Mouse (Mus musculus) cerebellum, postnatal 10 days (tissue): ENCODE data around the gene Mypn.
A peak's percentile ranks its signal among the peaks of the same experiment; 100 is the strongest.

Source experiments
- DNase-seq, 2 experiments: peaks; one replicate each; pipeline ENCODE4 v3.0.0; 2021; ENCODE audit warnings: mixed read lengths in 2 of 2

The Mypn gene

DNA sequence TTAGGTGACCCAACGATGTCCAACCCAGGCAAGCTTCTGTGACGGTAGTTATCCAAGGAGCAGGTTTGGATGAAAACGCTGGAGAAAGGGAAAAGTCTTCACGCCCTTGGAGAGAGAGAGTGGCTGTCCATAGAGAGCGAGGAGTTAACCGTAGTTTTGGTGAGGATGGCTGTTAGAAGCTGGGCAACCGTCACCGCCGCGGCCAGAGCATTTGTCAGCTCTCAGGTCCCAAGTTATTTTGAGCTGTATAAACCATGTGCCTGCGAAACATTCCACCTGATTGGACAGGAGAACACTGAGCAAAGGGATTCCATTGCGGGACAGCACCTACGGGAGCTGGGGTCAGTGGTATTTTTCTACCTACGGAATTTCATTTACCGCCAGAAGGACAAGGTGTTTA lies at the start of gene Mypn:
TSS of gene Mypn (minus strand) at position 225 of the 400 bp plus-strand sequence.
- no peak for DNase-seq

DNA sequence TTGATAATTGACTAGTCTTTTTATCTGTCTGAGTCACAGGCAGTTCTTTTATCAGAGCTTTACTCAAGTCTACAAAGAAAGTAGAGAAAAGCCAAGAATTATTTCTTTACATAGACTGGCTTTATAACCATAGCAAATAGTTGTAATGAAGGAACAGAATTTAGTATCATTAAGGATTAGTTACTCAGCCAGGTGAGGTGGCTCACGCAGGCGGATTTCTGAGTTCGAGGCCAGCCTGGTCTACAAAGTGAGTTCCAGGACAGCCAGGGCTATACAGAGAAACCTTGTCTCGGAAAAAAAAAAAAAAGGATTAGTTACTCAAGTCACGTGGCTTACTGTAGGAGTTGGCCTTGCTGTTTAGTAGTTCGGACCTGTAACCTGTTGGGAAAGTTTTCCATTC lies 44.7 kb upstream of the Mypn start:
- no peak for DNase-seq

DNA sequence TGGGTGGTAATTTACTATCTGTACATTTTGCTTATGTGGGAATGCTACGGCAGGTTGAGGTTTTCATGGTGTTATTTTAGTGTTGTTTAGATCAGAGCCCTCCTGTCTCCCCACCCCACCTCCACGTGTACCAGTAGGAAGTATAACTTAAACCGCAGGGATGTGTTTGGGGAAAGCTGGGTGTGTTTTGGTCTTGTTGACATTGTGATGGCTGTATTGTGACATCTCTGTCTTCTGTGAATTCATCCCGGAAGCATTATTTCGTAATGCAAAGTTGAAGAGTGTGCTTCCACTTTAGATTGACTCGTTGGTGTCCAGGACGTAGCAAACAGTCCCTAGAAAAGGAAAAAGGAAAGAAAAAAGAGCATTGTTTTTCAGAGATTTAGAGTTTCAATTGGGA lies 43.7 kb upstream of the Mypn start:
- DNase-seq, result no peak

DNA sequence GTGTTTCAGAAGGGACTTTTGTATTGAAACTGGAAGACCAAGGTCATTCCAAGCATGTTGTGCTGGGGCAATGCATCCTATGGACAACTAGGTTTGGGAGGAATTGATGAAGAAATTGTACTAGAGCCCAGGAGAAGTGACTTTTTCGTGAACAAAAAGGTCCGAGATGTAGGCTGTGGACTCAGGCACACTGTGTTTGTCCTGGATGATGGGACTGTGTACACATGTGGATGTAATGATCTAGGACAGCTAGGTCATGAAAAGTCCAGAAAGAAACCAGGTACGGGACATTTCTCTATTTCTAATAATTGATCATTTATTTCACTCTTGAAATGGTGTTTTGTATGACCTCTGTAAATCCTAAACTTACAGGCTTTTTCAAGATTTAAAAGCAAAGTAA lies 42.1 kb upstream of the Mypn start:
- DNase-seq, result no peak

DNA sequence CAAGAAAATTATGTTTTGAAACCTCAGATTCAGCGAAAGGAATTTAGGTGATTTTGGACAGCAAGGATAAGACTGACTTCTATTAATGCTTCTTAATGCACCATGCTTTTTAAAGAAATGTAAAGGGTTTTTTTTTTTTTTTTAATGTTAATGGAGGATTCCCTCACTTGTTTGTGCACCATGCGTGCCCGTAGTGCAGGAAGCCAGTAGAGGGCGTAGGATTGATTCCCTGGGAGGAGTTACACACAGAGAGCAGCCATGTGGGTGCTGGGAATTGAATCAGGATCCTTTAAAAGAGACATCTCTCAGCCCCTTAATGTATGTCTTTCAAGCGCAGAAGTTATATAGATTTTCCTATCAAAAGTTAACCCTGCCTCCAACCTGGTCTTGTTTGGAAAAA lies 41.0 kb upstream of the Mypn start:
- peak; percentile 33 to 44 for DNase-seq

DNA sequence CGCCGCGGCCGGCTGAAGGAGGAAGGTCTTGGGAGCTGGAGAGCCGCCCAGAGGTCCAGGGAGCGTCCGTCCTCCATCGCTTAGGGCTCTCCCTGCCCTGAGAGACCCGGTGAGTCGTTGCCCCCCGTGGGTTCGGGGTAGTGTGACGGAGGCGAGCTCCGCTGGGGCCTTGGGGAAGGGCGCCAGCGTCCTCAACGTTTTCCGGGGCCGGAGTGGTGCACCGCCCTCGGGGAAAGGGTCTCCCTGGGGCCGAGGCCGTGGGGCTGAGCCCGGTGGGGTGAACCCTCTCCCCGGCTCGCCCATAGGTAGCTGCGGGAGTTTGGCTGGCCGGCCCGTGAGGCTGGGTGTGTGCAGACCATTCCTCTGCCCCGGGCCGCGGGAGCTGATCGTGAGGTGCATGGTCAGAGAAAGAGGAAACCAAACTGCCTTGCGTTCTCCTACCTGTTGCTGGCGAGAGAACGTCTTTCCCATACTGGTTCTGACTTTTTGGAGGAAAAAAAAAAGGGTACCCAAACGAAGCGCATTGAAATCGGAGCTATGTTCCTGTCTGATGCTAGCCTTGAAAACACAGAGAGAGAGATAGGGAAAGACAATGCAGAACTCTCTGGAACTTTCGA lies 40.4 kb upstream of the Mypn start:
- DNase-seq, result no peak

DNA sequence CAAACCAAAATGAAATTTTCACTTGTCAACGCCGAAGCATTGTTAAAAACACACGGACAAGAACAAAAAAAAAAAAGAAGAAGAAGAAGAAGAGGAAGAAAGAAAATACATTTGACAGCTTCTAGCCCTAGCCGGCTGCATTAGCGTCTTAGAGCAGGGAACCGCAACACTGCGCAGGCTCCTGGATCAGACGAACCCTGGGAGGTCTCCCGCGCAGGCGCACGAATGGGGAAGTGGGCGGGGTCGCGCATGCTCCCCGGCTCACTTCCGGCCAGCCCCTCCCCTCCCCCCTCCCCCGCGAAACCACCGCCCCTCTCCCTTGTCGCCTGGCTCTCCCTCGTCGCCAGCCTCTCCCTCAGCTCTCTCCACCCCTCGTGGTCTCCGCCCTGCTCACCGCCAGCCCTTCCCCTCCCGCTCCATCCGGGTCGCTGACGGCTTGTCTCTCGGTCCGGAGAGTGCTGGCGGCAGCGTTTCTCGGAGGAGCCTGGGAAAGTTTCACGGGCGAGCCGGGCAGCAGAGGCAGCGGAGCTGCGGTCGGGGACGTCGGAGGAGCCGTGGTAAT lies 39.8 kb upstream of the Mypn start, which contains the start of gene Herc4:
TSS of gene Herc4 (plus strand) at position 318 of the 562 bp plus-strand sequence.
- peak; percentile 98 to 99 for DNase-seq

DNA sequence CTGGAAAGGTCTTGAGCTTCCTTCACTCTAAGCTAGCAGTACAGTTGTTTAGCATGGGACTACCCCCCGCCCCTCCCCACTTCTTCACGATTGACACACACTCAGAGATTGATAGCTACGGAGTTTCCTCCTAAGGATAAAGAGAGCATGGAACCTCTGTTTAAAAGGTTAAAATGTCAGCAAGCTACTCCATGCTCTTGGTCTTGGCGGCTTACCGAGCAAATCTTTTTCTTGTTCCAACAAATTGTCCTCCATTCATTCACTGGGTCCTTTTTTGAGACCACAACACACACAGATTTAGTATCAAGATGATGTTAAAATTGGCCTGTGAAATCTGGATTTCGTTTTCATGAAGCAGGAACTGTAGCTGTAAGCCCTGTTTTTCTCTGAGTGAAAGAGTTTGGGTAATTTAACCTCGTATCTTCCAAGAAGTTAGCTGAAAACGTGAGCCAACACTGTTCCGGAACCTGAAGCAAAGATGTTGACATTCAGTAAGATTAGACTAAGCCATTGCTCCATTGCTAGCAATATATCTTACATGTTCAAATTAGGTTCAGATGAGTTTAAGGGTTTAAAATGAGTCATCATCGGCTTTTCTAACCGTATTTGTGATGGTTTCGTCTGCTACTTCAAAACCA lies 39.2 kb upstream of the Mypn start:
- DNase-seq, result peak in 1 of 2 experiments; percentile 34

DNA sequence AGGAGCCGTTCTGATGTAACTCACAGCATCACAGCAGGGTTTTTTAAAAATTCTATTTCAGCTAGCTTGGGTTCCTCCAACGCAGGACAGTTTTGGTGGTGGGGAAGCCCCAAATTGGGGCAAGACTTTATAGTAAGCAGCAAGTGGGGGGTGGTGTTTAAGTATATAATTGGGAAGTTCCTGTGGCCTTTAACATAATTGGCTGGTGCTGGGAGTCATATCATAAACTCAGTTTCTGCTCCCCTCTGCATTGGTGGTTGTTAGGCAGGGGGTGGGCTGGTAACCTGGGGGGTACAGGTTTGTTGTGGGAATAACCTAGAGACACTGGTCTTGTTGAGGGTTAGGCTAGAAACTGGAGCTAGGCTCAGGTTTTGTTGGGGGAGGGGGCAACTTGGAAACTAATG lies 37.1 kb upstream of the Mypn start:
- no peak for DNase-seq

DNA sequence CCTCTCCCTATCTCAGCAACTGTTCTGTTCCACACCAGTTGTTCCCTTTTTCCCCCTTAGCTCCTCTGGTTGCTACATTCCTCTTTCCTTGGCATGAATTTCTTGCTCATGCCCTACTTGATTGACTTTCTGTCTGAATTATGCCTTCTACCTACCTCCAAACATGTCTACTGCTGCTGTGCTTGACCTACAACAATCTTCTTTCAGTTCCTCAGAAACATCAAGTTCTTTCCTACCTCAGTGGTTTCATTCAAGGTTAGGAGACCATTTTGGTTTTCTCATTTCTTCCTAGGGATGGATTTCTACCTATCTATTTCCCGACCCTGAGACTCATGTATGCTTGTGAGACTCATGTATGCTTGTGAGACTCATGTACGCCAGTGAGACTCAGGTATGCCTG lies 36.1 kb upstream of the Mypn start:
- no peak for DNase-seq

DNA sequence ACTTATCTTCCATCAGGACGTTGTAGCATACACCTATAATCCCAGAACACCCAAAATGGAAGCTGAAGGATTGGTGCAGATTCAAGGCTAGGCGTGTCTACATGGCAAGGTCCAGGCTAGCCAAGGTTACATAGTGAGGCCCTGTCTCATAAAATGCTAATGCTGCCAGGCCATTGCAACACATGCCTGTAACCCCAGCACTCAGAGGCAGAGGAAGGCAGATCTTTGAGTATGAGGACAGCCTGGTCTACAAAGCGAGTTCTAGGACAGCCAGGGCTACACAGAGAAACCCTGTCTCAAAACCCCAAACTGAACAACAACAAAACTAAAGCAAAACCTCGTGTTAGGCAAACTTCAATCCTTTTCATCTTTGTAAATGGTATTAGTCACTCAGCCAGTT lies 34.3 kb upstream of the Mypn start:
- DNase-seq, result no peak

DNA sequence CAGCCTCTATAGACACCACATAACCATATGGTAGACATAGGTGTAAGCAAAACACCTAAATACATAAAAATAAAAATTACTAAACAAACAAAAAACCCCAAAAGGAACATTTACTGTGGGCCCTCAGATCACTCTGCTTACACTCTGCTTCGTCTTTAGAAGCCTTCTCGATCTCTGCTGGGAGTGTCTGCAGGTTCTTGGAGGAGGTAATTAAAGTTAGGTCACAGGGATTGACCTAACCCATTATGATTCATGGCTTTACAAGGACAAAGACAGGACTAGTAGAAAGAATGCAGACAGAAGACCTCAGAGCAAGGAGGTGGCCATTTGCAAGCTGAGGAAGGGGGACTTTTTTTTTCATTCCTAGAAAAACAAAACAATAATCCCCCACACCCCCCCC lies 33.5 kb upstream of the Mypn start:
- DNase-seq, result no peak

DNA sequence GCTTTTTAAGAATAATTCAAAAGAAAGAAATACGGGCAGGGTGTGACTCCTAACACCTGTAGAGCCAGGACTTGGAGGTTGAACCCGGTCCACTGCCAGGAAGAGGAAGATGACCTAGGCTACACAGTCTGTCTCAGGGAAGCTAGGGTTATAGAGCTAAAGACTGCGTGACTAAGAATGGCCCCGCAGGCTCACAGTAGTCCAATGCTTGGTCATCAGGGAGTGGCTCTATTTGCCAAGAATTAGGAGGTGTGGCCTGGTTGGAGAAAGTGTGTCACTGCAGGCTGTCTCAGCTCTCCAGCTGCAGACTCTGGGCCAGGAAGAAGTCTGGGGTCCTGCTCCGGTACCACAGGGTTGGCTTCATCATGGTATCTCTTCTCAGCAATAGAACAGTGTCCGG lies 32.9 kb upstream of the Mypn start:
- no peak for DNase-seq

DNA sequence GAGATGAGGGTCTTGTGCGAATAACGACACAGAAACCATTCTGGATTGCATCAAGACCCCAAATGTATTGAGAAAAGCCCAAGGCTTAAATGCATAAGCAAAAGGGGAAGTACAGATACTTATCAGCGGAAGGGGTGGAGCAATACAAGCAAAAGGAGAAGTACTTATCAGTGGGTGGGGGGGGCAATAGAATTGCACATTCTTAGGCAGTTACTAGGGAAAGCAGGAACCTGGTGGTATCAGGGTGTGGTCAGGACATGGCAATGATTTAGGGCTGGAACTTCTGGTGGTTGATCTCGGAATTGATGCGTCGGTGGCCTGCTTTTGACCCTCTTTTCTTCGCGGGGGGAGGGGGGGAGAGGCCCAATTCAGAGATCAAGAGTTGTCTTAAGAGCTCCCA lies 32.1 kb upstream of the Mypn start:
- DNase-seq, result no peak

DNA sequence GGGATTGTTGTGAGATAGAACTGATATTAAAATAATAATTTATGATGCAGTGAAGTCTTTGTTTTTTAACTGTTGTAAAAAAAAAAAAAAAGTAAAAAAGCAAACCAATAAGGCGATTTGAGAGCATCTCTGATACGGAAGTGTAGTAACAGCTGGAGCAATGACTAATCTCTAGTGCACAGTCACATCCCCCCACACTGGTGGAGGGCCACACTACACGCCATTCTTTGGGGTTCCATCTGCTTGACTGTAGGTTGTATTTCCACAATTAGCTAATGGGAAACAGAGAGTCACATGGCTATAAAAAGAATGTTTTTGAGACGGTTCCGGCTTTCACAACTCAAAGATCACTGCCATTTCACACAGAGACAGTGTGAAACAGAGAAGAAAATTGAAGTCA lies 30.4 kb upstream of the Mypn start:
- DNase-seq, result no peak

DNA sequence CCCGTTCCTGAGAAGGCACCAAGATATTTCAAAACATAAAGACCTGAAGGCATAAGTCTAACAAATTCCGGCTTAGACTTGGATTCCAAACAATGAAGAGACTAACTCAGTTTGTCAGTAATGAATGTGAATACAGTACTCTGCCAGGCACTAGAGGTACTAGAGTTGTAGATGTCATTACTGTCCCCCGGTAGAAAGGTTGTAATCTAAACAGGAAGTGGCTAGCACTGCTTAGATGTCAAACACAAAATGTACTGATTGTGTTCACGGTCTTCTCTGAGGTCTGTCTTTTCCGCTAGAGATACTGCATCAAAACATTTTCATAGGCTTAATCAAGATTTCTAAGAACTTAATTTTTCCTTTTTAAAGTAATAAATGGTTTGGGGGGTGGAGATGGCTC lies 27.9 kb upstream of the Mypn start:
- DNase-seq, result no peak

DNA sequence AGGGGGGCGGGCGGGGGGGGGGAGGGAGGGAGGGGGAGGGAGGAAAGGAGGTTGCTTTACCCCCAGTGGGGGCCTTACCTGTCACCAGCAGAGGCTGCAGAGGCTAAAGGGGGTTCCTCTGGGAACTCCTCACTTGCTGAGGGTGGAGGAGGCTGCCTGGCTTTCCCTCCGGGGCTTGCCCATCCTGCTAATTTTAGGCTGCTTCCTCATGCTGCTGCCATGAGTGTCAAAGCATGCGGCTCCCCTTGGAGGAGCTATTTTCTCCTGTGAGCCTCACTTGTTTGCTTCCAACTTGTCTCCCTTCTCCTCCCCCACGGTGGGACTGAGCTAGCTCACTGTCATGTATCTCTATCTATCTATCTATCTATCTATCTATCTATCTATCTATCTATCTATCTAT lies 27.1 kb upstream of the Mypn start:
- no peak for DNase-seq

DNA sequence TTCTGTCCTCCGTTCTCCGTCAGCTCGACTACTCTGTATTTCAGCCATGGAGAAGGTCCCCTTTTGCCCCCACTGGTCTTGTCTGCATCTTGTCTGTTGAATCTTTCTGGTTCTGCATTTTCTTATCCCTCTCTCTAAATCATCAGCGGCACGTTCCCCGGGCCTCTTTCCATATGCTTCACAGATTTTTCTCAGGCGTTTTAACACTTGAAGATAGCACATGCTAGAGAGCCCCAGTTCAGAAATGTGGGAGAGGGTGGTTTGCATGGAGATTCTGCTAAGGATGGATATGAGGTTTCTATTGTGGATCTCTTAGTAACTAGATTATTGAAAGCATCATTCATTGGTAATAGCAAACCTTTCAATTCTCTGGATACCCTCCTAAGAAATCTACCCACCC lies 26.5 kb upstream of the Mypn start:
- no peak for DNase-seq

DNA sequence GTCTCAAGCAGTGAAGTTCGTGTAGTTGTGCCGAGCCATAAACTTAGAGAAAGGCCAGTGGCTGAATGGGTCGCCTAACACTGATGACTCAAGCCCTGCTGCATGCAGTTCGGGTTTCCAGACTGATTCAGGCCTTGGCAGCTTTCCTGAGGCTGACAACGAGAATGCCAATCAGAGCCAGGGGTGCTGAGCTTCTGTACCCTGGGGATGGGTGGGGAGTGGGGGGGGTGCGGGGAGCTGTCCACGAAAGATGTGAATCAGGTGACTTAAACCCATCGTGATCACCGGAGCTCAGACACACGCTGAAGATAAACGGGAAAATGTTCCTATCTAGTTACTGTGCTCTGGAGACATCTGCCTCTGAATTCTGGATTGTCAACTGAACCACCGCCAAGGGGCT lies 20.6 kb upstream of the Mypn start:
- DNase-seq, result no peak

DNA sequence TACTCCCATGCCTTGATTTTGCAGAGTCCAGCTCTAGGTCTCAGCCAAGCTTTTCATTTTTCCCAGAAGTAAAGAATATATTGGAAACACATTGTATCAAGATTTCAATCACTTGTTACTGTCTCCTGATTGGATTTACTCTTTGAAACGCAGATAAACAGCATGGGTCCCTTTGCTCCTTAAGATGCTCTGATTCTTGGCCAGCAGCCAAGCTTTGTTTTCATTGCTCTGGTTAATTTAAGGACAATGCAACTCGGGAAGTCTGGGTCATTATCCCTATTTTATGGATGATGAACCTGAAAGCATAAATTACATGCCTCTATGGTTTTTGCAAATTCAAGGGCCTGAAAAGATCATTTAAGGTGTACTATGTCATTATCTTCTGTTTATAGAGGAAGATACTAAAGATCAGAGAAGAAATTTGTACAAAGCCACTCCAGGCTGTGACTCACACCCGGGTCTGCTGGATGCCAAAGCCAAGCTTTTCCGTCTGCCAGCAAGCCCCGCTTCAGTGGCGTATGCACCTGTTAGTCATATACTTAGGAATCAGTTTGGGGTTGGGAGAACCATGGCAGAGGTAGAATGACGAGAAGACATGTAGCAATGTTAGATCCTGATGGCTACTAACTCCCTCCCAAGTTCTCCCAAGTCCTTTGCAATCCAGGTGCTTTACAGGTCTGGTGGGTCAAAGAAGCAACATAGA lies 17.5 kb upstream of the Mypn start:
- peak; percentile 19 to 33 for DNase-seq

DNA sequence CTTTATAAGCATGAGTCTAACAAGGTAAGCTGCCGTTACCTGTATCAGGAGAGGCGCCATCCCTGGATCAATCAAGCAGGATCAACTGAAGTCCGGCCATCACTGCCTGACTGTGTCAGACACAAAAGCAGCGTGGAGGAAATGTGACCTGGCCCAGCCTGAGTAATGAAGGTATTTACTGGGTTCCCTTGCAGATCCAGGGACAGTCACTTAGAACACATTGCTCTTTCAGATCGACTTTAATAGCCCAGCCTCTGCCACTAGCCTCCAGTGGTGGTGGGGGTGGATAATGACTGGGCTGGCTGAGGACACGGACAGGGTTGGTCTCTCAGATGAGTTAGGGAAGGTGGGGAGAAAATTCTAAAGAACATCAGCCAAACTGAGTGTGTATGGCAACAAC lies 5.1 kb upstream of the Mypn start:
- no peak for DNase-seq

DNA sequence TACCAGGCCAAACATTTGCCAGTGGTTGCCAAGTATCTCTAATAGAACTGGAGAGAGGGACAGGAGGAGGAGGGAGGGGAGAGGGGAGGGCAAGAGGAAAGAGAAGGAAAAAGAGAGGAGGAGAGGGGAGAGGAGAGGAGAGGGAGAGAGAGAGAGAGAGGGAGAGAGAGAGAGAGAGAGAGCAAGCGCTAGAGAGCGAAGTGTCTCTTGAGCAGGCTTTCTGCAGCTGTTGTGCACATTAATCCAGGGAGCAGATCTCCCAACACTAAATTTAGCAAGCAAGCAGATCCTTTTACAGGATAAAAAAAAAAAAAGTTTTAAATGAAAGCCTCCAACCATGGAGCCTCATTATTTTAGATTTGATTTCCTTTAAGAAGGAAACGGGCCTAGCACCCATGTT lies 750 bp downstream of the Mypn start:
- DNase-seq, result no peak

DNA sequence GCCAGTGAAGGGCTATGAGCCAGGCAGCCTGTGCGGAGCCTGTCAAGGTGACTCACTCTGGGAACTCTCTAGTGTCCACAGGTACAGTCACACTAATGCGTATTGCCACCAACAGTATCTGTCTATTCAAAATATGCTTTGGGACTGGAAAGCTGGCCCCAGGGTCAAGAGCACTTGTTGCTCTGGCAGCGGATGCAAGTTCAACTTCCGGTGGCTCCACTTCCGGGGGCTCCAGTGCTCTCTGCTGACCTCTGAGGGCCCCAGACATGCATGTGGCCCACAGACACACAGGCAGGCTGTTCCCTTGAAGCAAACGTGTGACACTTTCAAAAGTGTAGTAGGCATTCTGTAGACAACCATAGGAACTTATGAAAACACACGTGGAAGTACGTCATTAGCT lies 2.2 kb downstream of the Mypn start:
- no peak for DNase-seq

DNA sequence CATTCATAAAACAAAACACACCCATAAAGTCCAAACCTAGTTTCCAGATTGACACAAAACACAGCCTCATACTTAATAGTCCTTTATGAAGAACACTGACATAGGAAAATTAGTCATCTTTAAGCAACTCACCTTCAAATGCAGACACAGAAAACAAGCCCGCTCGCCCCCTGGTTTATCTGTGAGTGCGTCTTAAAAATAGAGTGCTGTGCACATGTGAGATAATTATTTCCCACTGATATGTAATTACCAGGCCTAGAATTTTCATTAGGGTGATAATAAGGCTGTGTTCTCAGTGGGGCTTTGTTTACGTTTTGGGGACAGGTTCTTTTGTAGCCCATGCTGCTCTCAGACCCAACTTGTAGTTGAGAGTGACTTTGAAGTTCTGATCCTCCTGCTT lies 4.7 kb downstream of the Mypn start:
- no peak for DNase-seq
